Mouse (Mus musculus) adrenal gland, postnatal 14 days (tissue): ENCODE measurements at regions not wholly inside any gene's neighbourhood (a gene's known extent, or its start where the extent isn't known, plus 50 kb on each side); places are given as distances from the start of the nearest gene placed in this dataset.

Experiments
- DNase-seq: peaks from one replicate; pipeline ENCODE4 v3.0.0; 2021; ENCODE audit warnings: mixed read lengths

DNA sequence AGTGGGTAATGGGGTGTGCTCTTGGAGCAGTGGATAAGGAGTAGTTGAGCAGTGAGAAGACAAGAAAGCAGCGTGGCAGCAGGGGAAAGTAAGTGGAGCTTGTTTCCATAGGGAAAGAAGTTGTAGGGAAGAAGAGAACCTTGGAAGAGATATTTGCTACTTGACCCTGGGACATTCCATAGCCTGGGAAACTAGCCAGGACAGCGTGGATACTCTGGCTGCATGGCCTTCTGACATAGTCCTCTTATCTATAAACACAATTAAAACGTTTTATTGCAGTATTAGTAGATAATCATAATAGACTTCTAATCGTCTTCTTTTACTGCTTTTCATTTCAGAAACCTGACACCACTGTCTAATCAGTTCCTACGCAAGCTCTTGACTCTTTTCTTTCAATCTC, 207.4 kb upstream of the Gm6812 start:
- peak; percentile 11 for DNase-seq
